Mouse (Mus musculus): ENCODE measurements at regions not wholly inside any gene's neighbourhood (a gene's known extent, or its start where the extent isn't known, plus 50 kb on each side); places are given as distances from the start of the nearest gene placed in this dataset.

DNA sequence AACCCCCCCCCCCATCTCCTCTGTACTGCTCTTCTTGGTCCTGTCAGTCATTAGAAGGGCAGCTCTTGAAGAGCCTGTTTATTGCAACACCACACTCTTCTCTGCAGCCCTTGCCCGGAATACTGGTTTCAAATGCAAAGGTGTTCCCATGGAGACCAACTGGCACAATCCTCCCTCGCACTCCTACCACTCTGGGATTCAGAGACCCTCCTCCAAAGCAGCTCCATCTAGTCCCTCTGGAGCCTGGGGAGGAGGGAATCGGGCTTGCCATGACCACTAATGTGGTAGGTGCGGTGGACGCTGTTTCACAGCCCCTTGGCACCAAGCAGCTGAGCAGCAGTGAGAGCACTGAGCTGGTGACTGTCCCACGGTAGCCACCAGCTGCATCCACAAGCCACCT lies 83.1 kb downstream of the Stk35 start:
- DNase-seq (ENCODE audit: low spot score in 2 of 2), result peak in 1 of 2 experiments; percentile 49

DNA sequence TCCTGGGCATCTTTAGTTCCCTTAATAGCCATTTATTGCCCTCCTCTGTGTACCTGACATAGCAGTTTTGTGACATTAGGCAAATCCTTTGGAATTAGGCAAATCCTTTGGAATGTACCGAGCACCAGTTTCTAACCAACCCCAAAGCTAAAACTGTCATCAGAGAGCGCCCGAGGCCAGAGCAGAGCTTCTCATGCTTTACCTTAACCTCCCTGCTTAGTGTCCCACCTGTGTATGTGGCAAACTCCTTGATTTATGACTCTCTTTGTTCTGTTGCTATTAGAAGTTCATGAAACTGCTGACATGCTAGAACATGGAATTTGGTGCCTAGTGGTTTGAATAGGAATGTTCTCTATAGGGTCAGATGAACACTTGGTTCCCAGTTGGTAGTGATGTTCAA lies 84.0 kb downstream of the Stk35 start:
- no peak for DNase-seq (ENCODE audit: low spot score in 2 of 2)

DNA sequence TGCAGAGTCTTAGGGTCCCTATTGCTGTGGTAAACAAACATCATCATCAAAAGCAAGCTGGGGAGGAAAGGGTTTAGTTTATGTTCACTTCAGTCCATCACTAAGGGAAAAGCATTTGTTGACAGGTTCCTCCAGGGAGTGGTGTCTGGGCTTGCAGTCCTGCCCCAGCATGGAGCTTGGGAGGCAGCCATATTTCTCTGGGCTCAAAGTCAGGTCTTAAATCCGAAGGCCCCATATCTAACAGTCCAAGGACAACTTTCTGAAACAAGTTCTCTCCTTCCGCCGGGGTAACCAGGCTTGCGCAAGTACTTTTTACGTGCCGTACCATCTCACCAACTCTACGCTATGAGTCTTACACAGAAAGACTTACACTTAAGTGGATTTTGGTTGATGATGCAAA lies 85.2 kb downstream of the Stk35 start:
- DNase-seq (ENCODE audit: low spot score in 2 of 2), result no peak

DNA sequence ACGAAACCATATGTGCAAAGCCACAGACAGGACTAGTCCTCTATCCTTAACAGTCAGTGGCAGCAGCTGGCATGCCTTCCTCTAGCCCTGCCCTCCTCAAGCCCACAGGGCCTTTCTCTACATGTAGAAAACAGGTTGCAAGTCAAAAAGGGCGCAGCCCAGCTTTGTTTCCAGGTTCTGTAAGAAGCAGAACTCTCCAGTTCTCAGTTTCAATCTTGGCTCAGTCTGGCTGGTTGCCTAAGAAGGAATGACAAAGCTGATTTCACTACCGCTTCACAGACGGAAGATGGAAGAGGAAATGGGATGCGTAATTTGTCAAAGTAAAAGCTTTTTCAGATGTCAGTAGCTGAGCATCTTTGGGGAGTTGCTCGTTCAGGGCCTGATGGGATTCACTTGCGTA lies 92.9 kb downstream of the Stk35 start:
- DNase-seq (ENCODE audit: low spot score in 2 of 2), result no peak

DNA sequence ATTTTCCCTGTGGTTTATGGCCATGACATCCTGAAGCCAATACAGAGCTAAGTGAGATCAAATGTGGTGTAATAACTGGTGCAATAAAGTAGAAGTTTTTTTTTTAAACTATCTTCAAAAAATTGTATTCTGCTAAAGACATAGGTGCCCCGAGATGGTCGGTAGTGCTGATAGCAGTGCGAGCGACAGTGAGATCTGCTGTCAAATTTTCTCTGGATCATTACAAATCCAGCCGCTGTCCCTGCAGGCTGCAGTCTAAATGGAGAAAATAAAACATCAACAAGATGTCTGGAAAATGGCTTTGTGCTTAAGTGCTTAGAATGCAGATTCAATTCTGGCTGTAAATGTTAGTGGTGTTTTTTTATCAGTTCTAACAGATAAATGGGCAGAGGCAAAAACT lies 93.5 kb downstream of the Stk35 start:
- DNase-seq (ENCODE audit: low spot score in 2 of 2), result no peak

DNA sequence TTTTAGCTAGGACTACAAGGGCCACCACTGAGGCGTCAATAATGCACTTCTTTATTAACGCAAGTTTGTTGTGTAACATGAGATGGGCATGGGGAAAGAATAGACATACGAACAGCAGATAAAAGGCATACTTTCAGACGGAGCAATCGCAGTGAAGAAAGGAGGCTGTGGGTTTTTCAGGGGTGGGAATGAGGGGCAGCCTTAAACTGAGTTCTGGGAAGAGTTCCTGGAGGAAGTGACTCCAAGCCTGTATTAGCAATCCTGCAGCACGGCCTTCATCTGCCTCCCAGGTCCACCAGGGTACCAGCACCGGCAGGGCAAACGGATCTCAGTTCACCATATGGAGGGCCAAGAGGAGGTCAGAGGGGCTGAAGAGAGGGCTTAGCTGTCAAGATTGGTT lies 94.6 kb downstream of the Stk35 start:
- no peak for DNase-seq (ENCODE audit: low spot score in 2 of 2)

DNA sequence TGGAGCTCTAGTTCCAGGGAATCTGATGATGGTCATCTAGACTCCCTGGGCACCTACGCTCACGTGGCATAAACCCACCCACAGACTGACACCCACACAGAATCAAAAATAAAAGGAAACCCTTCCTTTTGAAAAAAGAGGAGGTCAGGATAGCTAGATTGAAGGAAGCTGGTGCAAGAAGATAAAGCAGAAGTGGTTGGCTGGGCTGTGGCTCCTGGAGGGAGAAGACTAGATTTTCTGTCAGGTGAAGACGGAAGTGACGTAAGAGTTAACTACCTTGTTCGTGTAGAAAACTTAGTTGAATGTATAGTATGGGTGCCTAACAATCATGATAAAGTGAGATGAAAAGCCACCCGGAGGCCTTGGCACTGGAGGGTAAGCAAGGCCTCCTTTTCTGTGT lies 95.1 kb downstream of the Stk35 start:
- DNase-seq (ENCODE audit: low spot score in 2 of 2), result no peak

DNA sequence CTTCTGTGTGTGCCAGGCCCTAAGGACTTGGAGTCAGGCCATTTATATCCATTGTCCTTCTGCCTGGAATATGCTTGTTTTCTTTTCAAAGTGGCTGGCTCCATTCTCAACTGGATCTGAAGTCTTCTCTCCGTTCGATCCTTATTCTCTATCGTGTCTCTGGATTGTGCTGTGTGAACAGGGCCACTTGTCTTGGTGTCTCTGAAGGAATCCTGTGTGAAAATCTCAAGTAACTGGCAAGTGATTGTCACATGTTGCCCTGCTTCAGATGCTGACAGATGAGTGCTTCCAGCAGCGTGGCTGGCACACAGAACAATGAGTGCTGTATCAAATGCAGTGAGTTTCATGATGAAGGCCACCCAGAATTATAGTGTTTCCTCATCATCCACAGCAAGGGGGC lies 96.4 kb downstream of the Stk35 start:
- no peak for DNase-seq (ENCODE audit: low spot score in 2 of 2)

- DNase-seq (ENCODE audit: low spot score in 2 of 2), result no peak
These were observed 103.2 kb downstream of the Stk35 start for GRCm38 (mm10) chr2:129903383-129904135.

DNA sequence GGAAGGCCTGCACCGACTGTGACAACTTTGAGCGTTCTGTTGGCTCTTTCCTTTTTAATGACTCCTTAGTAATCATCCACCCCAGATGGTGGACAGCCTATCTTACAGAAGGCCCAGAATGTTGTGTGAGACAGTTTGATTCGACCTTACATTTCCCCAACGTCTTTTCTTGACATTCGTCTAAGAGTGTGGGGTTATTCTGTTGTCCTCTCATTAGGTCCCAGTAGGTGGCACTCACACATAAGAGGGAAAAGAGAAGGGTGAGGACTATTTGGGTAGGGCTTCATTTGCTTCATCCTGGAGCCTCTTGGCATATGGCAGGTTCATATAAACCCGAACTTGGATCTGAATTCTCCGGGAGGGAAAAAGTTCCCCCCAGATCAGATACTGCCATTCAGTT lies 104.4 kb downstream of the Stk35 start:
- peak; percentile 60 to 61 for DNase-seq (ENCODE audit: low spot score in 2 of 2)

DNA sequence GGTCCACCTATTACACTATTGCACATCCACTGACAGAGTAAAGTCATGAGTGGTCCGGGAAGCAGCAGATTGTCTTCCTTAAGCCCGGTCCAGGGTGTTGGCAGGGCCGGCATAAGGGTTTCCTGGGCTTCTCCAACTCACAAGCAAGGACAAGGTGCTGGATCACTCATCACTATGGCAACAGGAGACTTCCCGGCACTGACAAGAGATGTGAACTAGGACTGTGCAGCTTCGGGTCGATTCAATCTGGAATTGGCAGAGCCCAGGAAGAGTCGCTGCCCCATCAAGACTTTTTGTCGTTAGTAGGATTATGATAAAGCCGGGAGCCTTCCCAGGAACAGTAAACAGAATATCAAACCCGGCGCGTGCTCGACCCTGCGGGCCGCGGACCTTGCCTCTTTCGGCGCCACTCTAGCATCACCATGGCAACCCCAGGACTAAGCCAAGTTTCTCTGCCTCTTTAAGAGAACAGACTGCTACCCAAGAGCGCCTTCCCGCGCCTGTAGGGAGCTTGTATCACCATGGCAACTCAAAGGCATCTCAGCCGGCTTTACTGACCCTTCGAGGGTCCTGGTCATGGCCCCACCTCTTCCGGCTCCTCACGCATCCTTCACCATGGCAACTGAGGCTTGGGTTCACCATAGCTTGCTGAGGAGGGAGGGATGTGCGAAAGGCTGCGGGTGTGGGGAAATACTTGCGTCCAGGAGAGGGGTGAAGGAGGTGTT lies 103.3 kb upstream of the Tgm3 start:
- DNase-seq (ENCODE audit: low spot score in 2 of 2), result peak; percentile 63 to 79

GRCm38 (mm10) chr2:129911203-129911921 lies 100.8 kb upstream of the Tgm3 start:
- no peak for DNase-seq (ENCODE audit: low spot score in 2 of 2)

DNA sequence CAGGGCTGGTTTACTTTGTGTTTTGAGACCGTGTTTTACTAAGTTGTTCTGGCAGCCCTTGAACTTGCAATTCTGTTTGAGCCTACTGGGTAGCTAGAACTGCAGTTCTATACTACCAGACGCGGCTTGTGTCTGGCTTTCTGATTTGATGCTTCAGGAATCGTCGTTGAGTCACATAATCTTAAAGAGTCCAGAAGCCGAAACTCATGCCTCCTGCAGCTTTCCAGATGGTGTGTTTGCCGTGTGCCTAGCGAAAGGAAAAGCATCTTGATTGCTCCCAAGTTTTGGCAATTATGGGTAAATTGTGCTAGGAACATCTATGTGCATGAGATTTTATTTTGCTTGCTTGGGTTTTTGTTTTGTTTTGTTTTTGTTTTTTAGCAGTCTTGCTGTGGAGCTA lies 99.6 kb upstream of the Tgm3 start:
- peak; percentile 17 to 32 for DNase-seq (ENCODE audit: low spot score in 2 of 2)

GRCm38 (mm10) chr2:129914261-129914660 lies 97.9 kb upstream of the Tgm3 start:
- peak; percentile 38 to 52 for DNase-seq (ENCODE audit: low spot score in 2 of 2)

GRCm38 (mm10) chr2:129916411-129916810 lies 95.7 kb upstream of the Tgm3 start:
- no peak for DNase-seq (ENCODE audit: low spot score in 2 of 2)

DNA sequence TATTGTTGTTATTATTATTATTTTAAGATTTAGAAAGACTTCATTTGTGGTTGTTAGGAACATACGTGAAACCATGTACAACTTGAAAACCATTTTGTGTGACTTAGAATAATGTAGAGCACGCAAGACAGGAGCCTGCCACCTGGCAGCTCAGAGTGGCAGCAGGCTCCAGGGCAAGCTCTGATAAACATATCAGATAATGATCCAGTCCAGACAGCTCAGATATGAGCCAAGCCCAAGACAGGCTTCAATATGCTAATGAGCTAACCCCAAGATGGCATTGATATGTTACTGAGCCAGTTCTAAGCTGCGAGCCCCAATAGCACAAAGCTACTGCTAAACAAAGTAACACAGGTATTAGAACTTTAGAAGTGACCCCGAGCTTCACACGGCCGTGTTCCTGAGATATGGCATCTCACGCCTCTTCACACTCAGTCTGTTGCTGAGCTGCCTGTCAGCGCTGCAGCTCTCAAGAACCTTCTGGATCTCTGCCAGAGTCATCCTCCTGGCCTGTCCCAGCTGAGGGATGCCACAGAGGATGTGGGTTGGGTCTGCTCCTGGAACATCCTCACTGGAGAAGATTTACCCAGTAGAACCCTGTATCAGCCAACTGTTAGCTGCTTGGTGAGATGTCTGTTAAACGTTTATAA lies 93.9 kb upstream of the Tgm3 start:
- DNase-seq (ENCODE audit: low spot score in 2 of 2), result no peak

GRCm38 (mm10) chr2:129919551-129919950 lies 92.6 kb upstream of the Tgm3 start:
- DNase-seq (ENCODE audit: low spot score in 2 of 2), result no peak

DNA sequence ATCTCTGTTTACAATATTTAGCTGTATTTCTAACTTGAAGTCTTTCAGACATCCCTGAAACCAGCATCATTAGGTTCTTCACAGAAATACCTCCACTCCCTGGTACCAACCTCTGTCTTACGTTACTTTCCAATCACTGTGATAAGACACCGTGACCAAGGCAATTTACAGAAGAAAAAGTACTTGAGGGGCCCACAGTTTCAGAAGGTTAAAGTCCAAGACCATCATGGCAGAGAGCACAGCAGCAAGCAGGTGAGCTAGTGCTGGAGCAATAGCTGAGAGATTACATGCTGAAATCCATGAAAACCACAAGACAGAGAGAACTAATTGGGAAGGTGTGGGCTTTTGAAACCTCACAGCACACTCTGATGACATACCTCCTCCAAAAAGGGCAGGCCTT lies 84.9 kb upstream of the Tgm3 start:
- DNase-seq (ENCODE audit: low spot score in 2 of 2), result no peak

DNA sequence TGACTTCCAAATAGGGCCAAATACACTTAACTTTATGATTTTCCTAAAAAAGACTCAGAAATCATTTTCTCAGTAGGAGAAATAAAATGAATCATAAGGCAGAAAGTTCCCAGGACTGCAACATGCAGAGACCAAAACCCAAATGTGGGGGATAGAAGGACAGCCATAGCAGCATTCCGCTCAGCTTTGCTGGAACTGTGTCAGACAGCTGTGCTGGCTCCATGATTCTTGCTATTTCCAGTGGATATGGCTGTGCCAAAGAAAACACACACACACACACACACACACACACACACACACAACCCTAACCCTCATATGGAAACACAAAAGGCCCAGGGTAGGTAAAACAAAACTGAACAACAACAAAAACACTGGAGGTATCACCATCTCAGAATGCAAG lies 78.6 kb upstream of the Tgm3 start:
- no peak for DNase-seq (ENCODE audit: low spot score in 2 of 2)

DNA sequence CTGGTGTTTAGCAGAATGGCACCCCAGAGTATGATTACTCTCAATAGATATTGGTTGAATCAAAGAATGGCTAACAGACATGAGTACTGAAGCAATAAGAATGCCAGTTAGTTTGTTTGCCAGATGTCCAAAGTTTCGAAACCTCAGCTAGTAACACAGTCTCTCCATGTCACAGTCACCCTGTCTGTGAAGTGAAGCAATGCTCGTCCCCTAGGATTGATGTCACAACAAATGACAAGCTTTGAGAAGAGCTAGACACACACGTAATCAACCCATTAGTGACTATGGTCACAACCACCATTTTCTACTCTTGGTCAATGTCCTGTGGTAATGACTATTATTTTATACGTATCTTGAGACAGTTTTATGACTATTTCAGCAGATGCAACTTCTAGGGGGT lies 69.3 kb upstream of the Tgm3 start:
- no peak for DNase-seq (ENCODE audit: low spot score in 2 of 2)

GRCm38 (mm10) chr2:129947847-129948553 lies 64.1 kb upstream of the Tgm3 start:
- DNase-seq (ENCODE audit: low spot score in 2 of 2), result no peak

Measured in left cerebral cortex, adult 18-20 months (tissue).